Mouse (Mus musculus) frontal cortex, adult 2 months (tissue): Measurements from ENCODE around the gene Cs. TPM values are rescaled to one million over a fixed set of nuclear protein-coding genes. Genes with fewer than 3 reads are reported as not detected.
"Not testable (repeated sequence)": the region's sequence is repeated elsewhere in the genome, so short reads cannot be mapped to it uniquely, and the experiment has no call there.

Experiments used
- DNase-seq, 2 experiments: peaks; one replicate each; pipeline ENCODE4 v3.0.0; 2022; ENCODE audit warnings: low spot score in 1 of 2; ENCODE audit errors: extremely low spot score in 1 of 2
- polyA plus RNA-seq: library from polyadenylated mRNA; depleted of rRNA; stranded (reverse); fragments of >200 nt; gene quantifications from 2 replicates; pipeline ENCODE4 v1.2.3, GENCODE M21; 2012; rRNA removed

Cs gene
- 233 and 236 TPM in 2 replicates for polyA plus RNA-seq

- DNase-seq = peak; percentile 92 to 98
These were observed at the start of gene Cs for GRCm38 (mm10) chr10:128337306-128338181. Gene Cs, plus strand, starts transcription at chr10:128337734.

GRCm38 (mm10) chr10:128290594-128290993, 46.9 kb upstream of the Cs start:
- not testable (repeated sequence) for DNase-seq

GRCm38 (mm10) chr10:128296370-128297090, 41.0 kb upstream of the Cs start:
- no peak for DNase-seq

GRCm38 (mm10) chr10:128297221-128297620, 40.3 kb upstream of the Cs start:
- DNase-seq = no peak

- DNase-seq = no peak
These were observed 39.9 kb upstream of the Cs start for GRCm38 (mm10) chr10:128297622-128298021.

- DNase-seq = no peak
These were observed 39.3 kb upstream of the Cs start for GRCm38 (mm10) chr10:128298243-128298642.

GRCm38 (mm10) chr10:128298702-128299171, 38.8 kb upstream of the Cs start, which contains the start of gene Il23a:
Gene Il23a, minus strand, starts transcription at chr10:128298752.
- no peak for DNase-seq

GRCm38 (mm10) chr10:128302357-128302756, 35.2 kb upstream of the Cs start:
- no peak for DNase-seq

GRCm38 (mm10) chr10:128302785-128303125, 34.8 kb upstream of the Cs start:
- peak in 1 of 2 experiments; percentile 25 for DNase-seq

- peak; percentile 100 for DNase-seq
These were observed 34.2 kb upstream of the Cs start, which contains the start of gene Pan2 for GRCm38 (mm10) chr10:128303126-128304021. Gene Pan2, plus strand, starts transcription at chr10:128303335.

GRCm38 (mm10) chr10:128309654-128310053, 27.9 kb upstream of the Cs start:
- no peak for DNase-seq

- DNase-seq = no peak
These were observed 27.4 kb upstream of the Cs start for GRCm38 (mm10) chr10:128310177-128310576.

GRCm38 (mm10) chr10:128310902-128311301, 26.6 kb upstream of the Cs start:
- no peak for DNase-seq

GRCm38 (mm10) chr10:128315578-128315977, 22.0 kb upstream of the Cs start:
- DNase-seq = no peak

GRCm38 (mm10) chr10:128321641-128322040, 15.9 kb upstream of the Cs start:
- no peak for DNase-seq

- peak; percentile 82 for DNase-seq
These were observed 15.1 kb upstream of the Cs start, which contains the start of gene Cnpy2 for GRCm38 (mm10) chr10:128322141-128323108. Gene Cnpy2, plus strand, starts transcription at chr10:128322459.

GRCm38 (mm10) chr10:128323516-128323915, 14.0 kb upstream of the Cs start:
- DNase-seq = no peak

GRCm38 (mm10) chr10:128326825-128327224, 10.7 kb upstream of the Cs start:
- DNase-seq = peak in 1 of 2 experiments; percentile 27

GRCm38 (mm10) chr10:128327610-128328009, 9.9 kb upstream of the Cs start:
- no peak for DNase-seq
